Mouse (Mus musculus): ENCODE data around the gene Ugt2b5. TPM values are rescaled to one million over a fixed set of nuclear protein-coding genes. Genes with fewer than 3 reads are reported as not detected.

Gene Ugt2b5
- not detected for polyA plus RNA-seq (2017; shearing (Covaris generic))

DNA sequence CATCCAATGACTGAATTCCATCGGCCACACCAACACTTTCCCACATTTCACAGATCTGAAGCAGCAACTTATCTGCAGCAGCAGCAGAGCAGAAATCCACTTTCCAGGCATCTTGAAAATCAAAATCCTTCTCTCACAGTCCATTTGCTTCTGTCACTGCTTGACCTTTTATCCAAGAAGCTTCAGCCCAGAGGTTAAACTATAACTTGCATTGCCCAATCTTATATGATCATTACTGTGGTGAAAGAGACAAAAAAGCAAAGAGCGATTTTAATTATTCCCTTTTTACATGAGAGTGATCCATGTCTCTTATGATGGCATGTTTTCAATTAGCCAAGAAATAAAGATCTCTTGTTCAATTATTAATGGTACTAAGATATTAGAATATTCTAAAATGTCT, at the start of gene Ugt2b5:
Gene Ugt2b5 (minus strand): TSS at position 123 of the 400 bp plus-strand sequence.

GRCm38 (mm10) chr5:87092346-87093027, 47.6 kb downstream of the Ugt2b5 start, which contains the start of gene Ugt2b36:
Ugt2b36 (minus strand) TSS chr5:87092555.

Other genes starting within 250 kb of the Ugt2b5 start
- gene Ugt2b34, start 233.4 kb downstream of the Ugt2b5 start, polyA plus RNA-seq (2017; shearing (Covaris generic)) = not detected
- not detected for gene Ugt2b1, start 213.8 kb downstream of the Ugt2b5 start, polyA plus RNA-seq (2017; shearing (Covaris generic))
- gene Ugt2b35, start 139.5 kb downstream of the Ugt2b5 start, polyA plus RNA-seq (2017; shearing (Covaris generic)) = not detected
- gene Ugt2b36, start 47.8 kb downstream of the Ugt2b5 start, polyA plus RNA-seq (2017; shearing (Covaris generic)) = not detected
- not detected for gene Ugt2b37, start 114.5 kb upstream of the Ugt2b5 start, polyA plus RNA-seq (2017; shearing (Covaris generic))
- gene Ugt2a3, start 196.9 kb upstream of the Ugt2b5 start, polyA plus RNA-seq (2017; shearing (Covaris generic)) = not detected

Measured in CD4-positive, CD25-positive, alpha-beta regulatory T cell, adult 9 weeks (primary cell).